23 mouse cellular contexts compared by ENCODE assay signal in genomic region chr11:81002769-81003430, GRCm38 (mm10).
DNase-seq lines count a peak whose midpoint lies in the region; ATAC-seq and TF ChIP-seq lines count a peak whose summit lies in the region.
"Had no signal": no experiment of that assay in that cellular context is flagged by ENCODE, and none has a peak within 500 bp of the region (broad histone marks: within the 10 kb centered on the region; RNA-seq: fewer than 3 reads in every experiment).

No protein-coding gene starts in this region.

- WGBS in midbrain, embryonic 14.5 days: 30% methylated on average over 10 of the region's 10 CpGs
- 50% methylated on average over 10 of the region's 10 CpGs for WGBS in midbrain, embryonic 11.5 days
- WGBS in stomach, postnatal 0 days: 79% methylated on average over 10 of the region's 10 CpGs

- H3K27me3 ChIP-seq in midbrain, embryonic 14.5 days (ENCODE audit: control insufficient read depth, insufficient read depth, low read length): no peaks in the 10 kb centered on the region
- H3K27me3 ChIP-seq in midbrain, embryonic 11.5 days (ENCODE audit: control insufficient read depth, insufficient read depth, low read length): no peaks in the 10 kb centered on the region
- no peaks in the 10 kb centered on the region for H3K27me3 ChIP-seq in stomach, postnatal 0 days (ENCODE audit: control insufficient read depth, insufficient read depth, low read length)
- H3K27me3 ChIP-seq: embryonic facial prominence, embryonic 15.5 days; midbrain, embryonic 12.5 days; stomach, embryonic 15.5 days had no signal

- no peak for TF ChIP-seq EP300 in stomach, postnatal 0 days (optimal IDR thresholded peaks at IDR 0.05)

- H3K4me1 ChIP-seq in midbrain, embryonic 14.5 days (ENCODE audit: control insufficient read depth, insufficient read depth, low read length): no peaks in the 10 kb centered on the region
- peaks cover 3% of the 10 kb centered on the region; the same call in 1 of the 2 replicates for H3K4me1 ChIP-seq in midbrain, embryonic 11.5 days (ENCODE audit: control insufficient read depth, insufficient read depth, low read length)
- H3K4me1 ChIP-seq in stomach, postnatal 0 days (replicated peaks; ENCODE audit: control insufficient read depth, insufficient read depth): no peaks in the 10 kb centered on the region
- H3K4me1 ChIP-seq: embryonic facial prominence, embryonic 15.5 days; hindbrain, embryonic 10.5 days; stomach, embryonic 15.5 days had no signal

- H3K9me3 ChIP-seq in midbrain, embryonic 14.5 days (ENCODE audit: control insufficient read depth, low read length): no peaks in the 10 kb centered on the region
- no peaks in the 10 kb centered on the region for H3K9me3 ChIP-seq in midbrain, embryonic 11.5 days (ENCODE audit: control insufficient read depth, low read length)
- H3K9me3 ChIP-seq in stomach, postnatal 0 days (ENCODE audit: control insufficient read depth, low read length): no peaks in the 10 kb centered on the region
- H3K9me3 ChIP-seq: embryonic facial prominence, embryonic 15.5 days; forebrain, embryonic 10.5 days; hindbrain, embryonic 10.5 days; midbrain, embryonic 12.5 days; stomach, embryonic 15.5 days had no signal

- no peak for TF ChIP-seq CTCF in stomach, postnatal 0 days (IDR thresholded peaks at IDR 0.05; ENCODE audit: low read depth)

- no peak for ATAC-seq in midbrain, embryonic 14.5 days (ENCODE audit: low FRiP score, low TSS enrichment)
- ATAC-seq in midbrain, embryonic 11.5 days (ENCODE audit: low FRiP score): no peak
- no peak for ATAC-seq in stomach, postnatal 0 days (ENCODE audit: low FRiP score, low TSS enrichment)
- ATAC-seq: intestine, embryonic 16.5 days; Patski had no signal

- H3K27ac ChIP-seq in midbrain, embryonic 14.5 days (replicated peaks; ENCODE audit: low read depth, low read length): 0 out of 2 replicates have a peak overlapping the region, but pooled peaks have one; percentile 23
- no peak overlapping the region for H3K27ac ChIP-seq in midbrain, embryonic 11.5 days (ENCODE audit: low read depth, low read length)
- H3K27ac ChIP-seq in stomach, postnatal 0 days (replicated peaks): no peak overlapping the region
- H3K27ac ChIP-seq: embryonic facial prominence, embryonic 15.5 days; forebrain, embryonic 10.5 days; heart, adult 2 months; hindbrain, embryonic 10.5 days; midbrain, embryonic 12.5 days; stomach, embryonic 15.5 days had no signal

- peak; percentile 30 to 49 for DNase-seq in frontal cortex, postnatal 36 days (ENCODE audit: low spot score in 2 of 2)
- no peak for DNase-seq in frontal cortex, postnatal 10 days (ENCODE audit: low spot score in 2 of 2)
- peak; percentile 61 for DNase-seq in midbrain, embryonic 14.5 days
- DNase-seq in midbrain, embryonic 11.5 days (ENCODE audit: low spot score, missing footprints): no peak
- peak; percentile 47 for DNase-seq in brain, adult 2 months (ENCODE audit: low read depth, low spot score)
- DNase-seq in retina, embryonic 14.5 days (ENCODE audit: low spot score): peak; percentile 77
- DNase-seq in stomach, postnatal 0 days (ENCODE audit: low spot score): no peak
- DNase-seq in adrenal gland, postnatal 14 days: no peak
- DNase-seq: adrenal gland, postnatal 36 days; cerebellum, adult 9-10 months; gastrocnemius, postnatal 14 days; heart, adult 2 months; kidney, postnatal 14 days; lung, adult 18-20 months; lung, postnatal 36 days; thymus, postnatal 14 days had no signal

- H3K9ac ChIP-seq in midbrain, embryonic 14.5 days (replicated peaks; ENCODE audit: low read length): no peak overlapping the region
- H3K9ac ChIP-seq in midbrain, embryonic 11.5 days (ENCODE audit: low read length): no peak overlapping the region
- no peak overlapping the region for H3K9ac ChIP-seq in stomach, postnatal 0 days (ENCODE audit: low read length)
- H3K9ac ChIP-seq: embryonic facial prominence, embryonic 15.5 days; midbrain, embryonic 12.5 days; stomach, embryonic 15.5 days had no signal

- H3K4me2 ChIP-seq in midbrain, embryonic 14.5 days (ENCODE audit: low read length): no peak overlapping the region
- no peak overlapping the region for H3K4me2 ChIP-seq in midbrain, embryonic 11.5 days
- H3K4me2 ChIP-seq in stomach, postnatal 0 days (replicated peaks; ENCODE audit: low read depth): no peak overlapping the region
- H3K4me2 ChIP-seq: embryonic facial prominence, embryonic 15.5 days; midbrain, embryonic 12.5 days; stomach, embryonic 15.5 days had no signal

- no peak overlapping the region for H3K4me3 ChIP-seq in midbrain, embryonic 14.5 days (replicated peaks; ENCODE audit: low read depth, low read length)
- H3K4me3 ChIP-seq in midbrain, embryonic 11.5 days (ENCODE audit: low read depth, low read length): no peak overlapping the region
- H3K4me3 ChIP-seq in stomach, postnatal 0 days (ENCODE audit: low read depth, low read length): no peak overlapping the region
- H3K4me3 ChIP-seq: embryonic facial prominence, embryonic 15.5 days; forebrain, embryonic 10.5 days; heart, adult 2 months; hindbrain, embryonic 10.5 days; midbrain, embryonic 12.5 days; stomach, embryonic 15.5 days had no signal

- no peaks in the 10 kb centered on the region for H3K36me3 ChIP-seq in midbrain, embryonic 14.5 days (ENCODE audit: control insufficient read depth, insufficient read depth, low read length)
- no peaks in the 10 kb centered on the region for H3K36me3 ChIP-seq in midbrain, embryonic 11.5 days (ENCODE audit: control insufficient read depth, insufficient read depth, low read length)
- H3K36me3 ChIP-seq in stomach, postnatal 0 days (ENCODE audit: control insufficient read depth, insufficient read depth, low read length): no peaks in the 10 kb centered on the region
- H3K36me3 ChIP-seq: embryonic facial prominence, embryonic 15.5 days; forebrain, embryonic 10.5 days; hindbrain, embryonic 10.5 days; midbrain, embryonic 12.5 days; stomach, embryonic 15.5 days had no signal

Comparison
In these comparisons a context has a peak if more than half of its experiments do, and no peak if none do; other contexts are left out.
1. DNase-seq: peak in frontal cortex, postnatal 36 days (2 of 2), midbrain, embryonic 14.5 days (single experiment), brain, adult 2 months (single experiment) and retina, embryonic 14.5 days (single experiment); none in frontal cortex, postnatal 10 days (0 of 2), midbrain, embryonic 11.5 days (single experiment), stomach, postnatal 0 days (single experiment) and adrenal gland, postnatal 14 days (single experiment).